In the genomic region with DNA sequence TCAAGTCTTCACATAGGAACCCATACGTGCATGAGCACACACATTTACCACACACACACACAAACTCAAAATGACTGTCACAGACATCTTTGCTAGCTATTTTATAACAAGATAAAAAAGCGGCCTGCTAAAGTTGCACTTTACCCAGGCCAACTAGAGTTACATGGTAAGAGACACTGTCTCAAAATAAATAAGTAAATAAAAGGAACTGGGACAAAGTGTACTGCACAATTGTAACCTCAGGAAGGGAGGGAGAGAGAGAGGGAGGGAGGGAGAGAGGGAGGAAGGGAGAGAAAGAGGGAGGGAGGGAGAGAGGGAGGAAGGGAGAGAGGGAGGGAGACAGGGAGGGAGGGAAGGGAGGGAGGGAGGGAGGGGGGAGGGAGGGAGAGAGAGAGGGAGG, we compare ENCODE assay signal across 25 mouse cellular contexts. TPM values are rescaled to one million over a fixed set of nuclear protein-coding genes. Genes with fewer than 3 reads are reported as not detected.
"Had no signal": no experiment of that assay in that cellular context is flagged by ENCODE, and none has a peak within 500 bp of the region (broad histone marks: within the 10 kb centered on the region; RNA-seq: fewer than 3 reads in every experiment).

No protein-coding gene starts in this region.

- DNase-seq: lung, adult 2 months; lung, postnatal 14 days; lung, postnatal 36 days; right cerebral cortex, postnatal 14 days; thymus, adult 2 months; thymus, postnatal 25 days; thymus, postnatal 4 days had no signal

- H3K27ac ChIP-seq: lung, embryonic 15.5 days; macrophage; midbrain, embryonic 13.5 days; midbrain, embryonic 15.5 days; neural tube, embryonic 12.5 days; stomach, embryonic 15.5 days; stomach, postnatal 0 days had no signal

- ATAC-seq: lung, postnatal 0 days; midbrain, embryonic 13.5 days; midbrain, embryonic 15.5 days had no signal

- H3K36me3 ChIP-seq: lung, embryonic 15.5 days; midbrain, embryonic 15.5 days; neural tube, embryonic 12.5 days; stomach, embryonic 15.5 days had no signal

- H3K4me3 ChIP-seq: lung, embryonic 15.5 days; megakaryocyte, embryonic 14.5 days; midbrain, embryonic 13.5 days; midbrain, embryonic 15.5 days; neural tube, embryonic 12.5 days; stomach, embryonic 15.5 days had no signal

- H3K4me2 ChIP-seq: lung, embryonic 15.5 days; midbrain, embryonic 11.5 days; midbrain, embryonic 13.5 days; midbrain, embryonic 15.5 days; neural tube, embryonic 12.5 days; stomach, embryonic 15.5 days had no signal

- H3K27me3 ChIP-seq: lung, embryonic 15.5 days; midbrain, embryonic 13.5 days; midbrain, embryonic 15.5 days; neural tube, embryonic 12.5 days; stomach, embryonic 15.5 days had no signal

- H3K9ac ChIP-seq: lung, embryonic 15.5 days; midbrain, embryonic 13.5 days; midbrain, embryonic 15.5 days; neural tube, embryonic 12.5 days; stomach, embryonic 15.5 days had no signal

- H3K9me3 ChIP-seq: lung, embryonic 15.5 days; midbrain, embryonic 13.5 days; midbrain, embryonic 15.5 days; stomach, embryonic 15.5 days had no signal

RNA-seq across cellular contexts. Expression of gene B4galnt4, which starts 8.5 kb away (rescaled TPM):
- total RNA-seq: neutrophil, adult 5-6 weeks had no signal
- polyA plus RNA-seq: macrophage had no signal

RNA-seq across cellular contexts. Expression of gene Gm17387, which starts 23.5 kb away (rescaled TPM):
- total RNA-seq: megakaryocyte progenitor cell, adult 5-6 weeks; midbrain, postnatal 0 days; monocyte, adult 5-6 weeks; neutrophil, adult 5-6 weeks had no signal
- polyA plus RNA-seq: lung, adult 2 months; lung, embryonic 15.5 days; lung, postnatal 0 days; macrophage; midbrain, embryonic 11.5 days; midbrain, embryonic 13.5 days; midbrain, embryonic 15.5 days; midbrain, postnatal 0 days; neural tube, embryonic 12.5 days; neural tube, embryonic 14.5 days; spleen, adult 2 months; stomach, embryonic 15.5 days; stomach, postnatal 0 days; testis, adult 2 months; thymus, adult 2 months; urinary bladder, adult 2 months had no signal

RNA-seq across cellular contexts. Expression of gene Pkp3, which starts 25.6 kb away (rescaled TPM):
- polyA plus RNA-seq: macrophage; midbrain, postnatal 0 days; neural tube, embryonic 14.5 days had no signal

RNA-seq across cellular contexts. Expression of gene Ifitm6, which starts 34.7 kb away (rescaled TPM):
- polyA plus RNA-seq: midbrain, embryonic 11.5 days had no signal
